Mouse (Mus musculus) intestine, postnatal 0 days (tissue): ENCODE data around the gene Nbl1. TPM values are rescaled to one million over a fixed set of nuclear protein-coding genes. Genes with fewer than 3 reads are reported as not detected.
A peak's percentile ranks its signal among the peaks of the same experiment; 100 is the strongest.

Experiments
- ATAC-seq: fragments of 200-750 bp; cut with Nextera tagmentation; 2 replicates; pipeline ENCODE4 v1.8.0; 2017; ENCODE audit warnings: mild to moderate bottlenecking, moderate TSS enrichment, moderate library complexity
- H3K27ac ChIP-seq: fragments of 300-500 bp; sonication (generic); 2 replicates; pipeline ENCODE4 v1.5.1; 2014; ENCODE audit warnings: mild to moderate bottlenecking, low read depth, low read length, moderate library complexity
- H3K27me3 ChIP-seq: fragments of 300-500 bp; sonication (generic); replicated peaks from 2 replicates; pipeline ENCODE4 v1.6.1; 2014; ENCODE audit warnings: low read length, mixed read lengths; ENCODE audit not compliant: control insufficient read depth, insufficient read depth
- H3K36me3 ChIP-seq: fragments of 300-500 bp; sonication (generic); 2 replicates; pipeline ENCODE4 v1.6.1; 2014; ENCODE audit warnings: mild to moderate bottlenecking, moderate library complexity; ENCODE audit not compliant: control insufficient read depth, insufficient read depth
- H3K4me1 ChIP-seq: fragments of 300-500 bp; sonication (generic); replicated peaks from 2 replicates; pipeline ENCODE4 v1.6.1; 2014; ENCODE audit warnings: antibody characterized with exemption, low read length, mixed read lengths; ENCODE audit not compliant: control insufficient read depth, insufficient read depth
- H3K4me2 ChIP-seq: fragments of 300-500 bp; sonication (generic); replicated peaks from 2 replicates; pipeline ENCODE4 v1.6.1; 2014; ENCODE audit warnings: low read depth, mild to moderate bottlenecking, moderate library complexity
- H3K4me3 ChIP-seq: fragments of 300-500 bp; sonication (generic); 2 replicates; pipeline ENCODE4 v1.5.1; 2014; ENCODE audit warnings: low read depth, low read length
- H3K9ac ChIP-seq: fragments of 300-500 bp; sonication (generic); 2 replicates; pipeline ENCODE4 v1.6.1; 2014; ENCODE audit warnings: mild to moderate bottlenecking, low read depth, low read length
- H3K9me3 ChIP-seq: fragments of 300-500 bp; sonication (generic); 2 replicates; pipeline ENCODE4 v1.6.1; 2016; ENCODE audit warnings: mixed run types; ENCODE audit not compliant: control insufficient read depth
- CTCF ChIP-seq: sonication (generic); IDR thresholded peaks from 2 replicates; pipeline ENCODE4 v1.5.1; 2016; ENCODE audit warnings: low read depth, mild to moderate bottlenecking, control low read depth, antibody characterized with exemption, moderate library complexity
- WGBS: fragments of 180-500 bp; shearing (Covaris S2); extraction: QIAGEN DNeasy Blood & Tissue Kit; methylation state at CpG from one replicate; pipeline ENCODE4 v1.1.7; 2014; 5-methylcytosine and 5-hydroxymethylcytosine counted together
- polyA plus RNA-seq: library from polyadenylated mRNA; unstranded; fragments of >200 nt; fragmentation: Nextera tagmentation; extraction: Ambion mirVana; gene quantifications from 2 replicates; pipeline ENCODE4 v1.2.1, GENCODE M21; 2015

The Nbl1 gene
- polyA plus RNA-seq, 1 experiment from 2014 or later = 39.9 TPM

DNA sequence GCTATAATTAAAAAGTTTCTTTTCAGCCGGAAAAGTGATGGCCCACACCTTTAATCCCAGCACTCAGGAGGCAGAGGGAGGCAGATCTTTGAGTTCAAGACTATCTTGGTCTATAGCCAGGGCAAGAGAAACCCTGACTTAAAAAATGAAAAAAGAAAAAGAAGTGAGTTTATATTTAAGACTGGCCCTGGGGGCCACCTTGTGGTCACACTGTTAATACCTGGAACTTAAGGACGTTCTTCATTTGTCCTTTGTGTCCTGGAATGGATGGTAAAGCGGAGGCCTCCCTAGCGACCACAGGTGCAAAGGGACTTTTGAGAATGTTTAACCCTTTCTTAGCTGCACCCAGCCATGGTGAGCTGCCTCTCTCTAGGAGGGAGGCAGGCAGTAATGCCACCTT lies 14.1 kb downstream of the Nbl1 start:
- Histone ChIP-seq H3K4me1 (peaks cover 11% of the 10 kb centered on the region; the same call in 1 of the 2 replicates), H3K27ac (no peak overlapping the region), H3K9me3 (no peaks in the 10 kb centered on the region), H3K27me3 (peaks cover 32% of the 10 kb centered on the region), H3K9ac (no peak overlapping the region), H3K4me2 (no peak overlapping the region), H3K36me3 (no peaks in the 10 kb centered on the region), H3K4me3 (no peak overlapping the region)
- no peak for ATAC-seq
- peak; percentile 65 for TF ChIP-seq CTCF
- 18% methylated on average over 4 of the region's 4 CpGs for WGBS

DNA sequence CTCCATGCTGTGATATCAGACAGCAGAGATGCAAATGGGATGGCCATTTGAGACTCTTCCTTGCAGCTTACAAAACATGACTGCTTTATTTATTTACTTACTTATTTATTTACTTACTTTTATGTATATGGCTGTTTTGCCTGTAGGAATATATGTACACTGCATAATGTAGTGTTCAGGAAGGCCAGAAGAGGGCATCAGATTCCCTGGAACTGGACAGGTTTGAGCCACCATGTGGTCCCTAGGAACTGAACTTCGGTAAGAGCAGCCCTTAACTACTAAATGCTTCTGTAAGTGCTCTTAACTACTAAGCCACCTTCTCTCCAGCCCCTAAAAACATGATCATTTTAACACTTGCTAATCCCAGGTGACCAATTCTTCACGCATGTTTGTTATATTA lies 14.5 kb downstream of the Nbl1 start:
- Histone ChIP-seq H3K4me2 (no peak overlapping the region), H3K9me3 (no peaks in the 10 kb centered on the region), H3K27me3 (peaks cover 36% of the 10 kb centered on the region), H3K9ac (no peak overlapping the region), H3K36me3 (no peaks in the 10 kb centered on the region), H3K27ac (no peak overlapping the region), H3K4me3 (no peak overlapping the region), H3K4me1 (peaks cover 11% of the 10 kb centered on the region; the same call in 1 of the 2 replicates)
- TF ChIP-seq CTCF = peak; percentile 73
- WGBS = 39% methylated on average over 2 of the region's 2 CpGs
- no peak for ATAC-seq

DNA sequence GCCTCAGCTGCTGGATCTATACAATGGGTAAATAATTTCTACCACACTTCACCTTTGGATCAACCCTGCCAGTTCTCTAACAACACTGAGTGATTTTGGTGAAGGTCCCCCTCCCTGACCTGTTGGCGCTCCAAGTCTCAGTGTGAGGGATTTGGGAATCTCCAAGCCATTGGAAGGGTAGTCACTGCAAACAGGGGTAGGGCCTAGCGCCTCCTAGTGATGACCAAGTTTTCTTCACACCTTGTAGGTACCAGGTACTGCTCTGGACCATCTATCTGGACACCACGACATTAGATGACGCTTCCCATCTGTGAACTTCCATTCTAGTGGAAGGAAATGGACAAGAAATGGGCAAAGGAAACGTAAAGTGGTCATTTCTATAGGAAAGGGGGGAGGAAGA lies 16.9 kb downstream of the Nbl1 start:
- no peak overlapping the region for H3K9ac ChIP-seq
- peaks cover 41% of the 10 kb centered on the region for H3K27me3 ChIP-seq
- no peak overlapping the region for H3K27ac ChIP-seq
- H3K9me3 ChIP-seq = no peaks in the 10 kb centered on the region
- peak overlapping the region; percentile 91; the same call in 1 of the 2 replicates for H3K4me2 ChIP-seq
- H3K4me3 ChIP-seq = peak overlapping the region; percentile 51
- H3K4me1 ChIP-seq = peaks cover 3% of the 10 kb centered on the region; the same call in 1 of the 2 replicates
- no peak for ATAC-seq
- no peaks in the 10 kb centered on the region for H3K36me3 ChIP-seq
- WGBS = 19% methylated on average over 5 of the region's 5 CpGs
- TF ChIP-seq CTCF = peak; percentile 73

DNA sequence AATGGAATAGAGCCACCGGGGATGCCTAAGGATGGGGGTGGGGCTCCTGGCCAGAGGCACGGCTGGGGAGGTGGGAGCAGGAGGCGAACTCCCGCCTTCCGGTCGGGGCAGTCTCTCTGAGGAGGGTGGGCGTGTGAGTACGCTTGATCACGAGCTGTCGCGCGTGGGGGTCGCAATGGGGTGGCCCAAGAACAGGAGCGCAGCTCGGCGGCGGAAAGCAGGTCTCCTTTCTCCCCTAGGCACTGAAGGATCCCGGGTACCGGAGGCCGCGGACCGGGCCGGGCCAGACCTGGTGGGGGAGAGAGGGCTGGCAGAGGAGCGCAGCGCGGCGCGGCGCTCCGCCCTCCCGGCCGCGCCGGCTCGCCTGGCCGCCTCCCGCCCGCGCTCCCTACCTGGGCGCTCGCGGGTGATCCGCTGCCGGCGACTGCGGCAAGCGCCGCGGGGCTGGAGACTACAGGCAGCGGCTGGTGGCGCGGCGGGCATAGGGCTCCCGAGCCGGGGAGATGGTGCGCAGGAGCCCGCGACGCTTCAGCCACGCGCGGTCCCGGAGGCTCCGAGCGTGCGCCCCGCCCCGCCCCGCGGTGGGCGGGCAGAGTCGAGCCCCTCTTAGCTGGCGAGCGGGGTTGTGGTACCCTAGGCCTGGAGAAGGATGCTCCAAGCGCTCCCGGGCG lies 17.6 kb downstream of the Nbl1 start, which contains the start of gene Htr6:
TSS of gene Htr6 (minus strand) at position 530 of the 671 bp plus-strand sequence.
- Histone ChIP-seq H3K9ac (0 out of 2 replicates have a peak within 1 kb of the TSS, but pooled peaks have one; percentile 4), H3K4me1 (peaks cover 3% of the 10 kb centered on the region; the same call in 1 of the 2 replicates), H3K27me3 (peaks cover 41% of the 10 kb centered on the region), H3K4me2 (peak within 1 kb of the TSS; percentile 91), H3K9me3 (no peaks in the 10 kb centered on the region), H3K36me3 (no peaks in the 10 kb centered on the region), H3K4me3 (peak within 1 kb of the TSS; percentile 51), H3K27ac (no peak within 1 kb of the TSS)
- TF ChIP-seq CTCF = no peak
- under 1% methylated on average over 48 of the region's 77 CpGs for WGBS
- no peak; the same call in 1 of the 2 replicates for ATAC-seq

DNA sequence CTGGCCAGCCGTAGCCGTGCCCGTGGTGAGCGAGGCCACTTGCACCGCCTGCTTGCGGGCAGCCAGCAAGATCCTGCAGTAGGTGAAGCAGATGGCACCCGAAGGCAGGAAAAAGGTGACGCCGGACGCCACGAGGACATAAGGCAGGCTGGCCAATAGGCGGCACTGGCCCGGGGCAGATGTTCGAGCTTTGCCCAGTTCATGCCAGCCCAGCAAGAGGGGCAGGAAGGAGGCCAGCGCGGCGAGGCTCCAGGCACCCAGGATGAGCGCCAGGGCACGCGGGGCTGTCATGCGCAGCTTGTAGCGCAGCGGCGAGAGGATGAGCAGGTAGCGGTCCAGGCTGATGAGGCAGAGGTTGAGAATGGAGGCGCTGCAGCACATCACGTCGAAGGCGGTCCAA lies 18.7 kb downstream of the Nbl1 start:
- ATAC-seq = no peak
- 0 out of 2 replicates have a peak, but pooled peaks have one; percentile 2 for TF ChIP-seq CTCF
- no peak overlapping the region for H3K27ac ChIP-seq
- H3K9ac ChIP-seq = no peak overlapping the region
- peaks cover 41% of the 10 kb centered on the region for H3K27me3 ChIP-seq
- 25% methylated on average over 29 of the region's 29 CpGs for WGBS
- peak overlapping the region; percentile 91; the same call in 1 of the 2 replicates for H3K4me2 ChIP-seq
- peaks cover 3% of the 10 kb centered on the region; the same call in 1 of the 2 replicates for H3K4me1 ChIP-seq
- H3K36me3 ChIP-seq = no peaks in the 10 kb centered on the region
- H3K4me3 ChIP-seq = no peak overlapping the region
- H3K9me3 ChIP-seq = no peaks in the 10 kb centered on the region

GRCm38 (mm10) chr4:139068287-139068686 lies 24.5 kb downstream of the Nbl1 start:
- H3K4me2 ChIP-seq = no peak overlapping the region
- H3K27ac ChIP-seq = no peak overlapping the region
- WGBS = 45% methylated on average over 4 of the region's 4 CpGs
- no peak for TF ChIP-seq CTCF
- no peaks in the 10 kb centered on the region for H3K36me3 ChIP-seq
- no peak overlapping the region for H3K9ac ChIP-seq
- no peak overlapping the region for H3K4me3 ChIP-seq
- no peak for ATAC-seq
- no peaks in the 10 kb centered on the region for H3K4me1 ChIP-seq
- H3K9me3 ChIP-seq = no peaks in the 10 kb centered on the region
- peaks cover 5% of the 10 kb centered on the region; the same call in 1 of the 2 replicates for H3K27me3 ChIP-seq
